Mouse (Mus musculus) induced T-regulatory cell, adult 2 months (primary cell): Measurements from ENCODE around the gene Gja8.

Source experiments
- DNase-seq: peaks from one replicate; pipeline ENCODE4 v3.0.0-alpha.2; 2012; ENCODE audit warnings: low read depth

The Gja8 gene

GRCm38 (mm10) chr3:96925920-96926319 lies at the start of gene Gja8:
Gene Gja8, minus strand, starts transcription at chr3:96926020.
- no peak for DNase-seq

GRCm38 (mm10) chr3:96974467-96974866 lies 48.6 kb upstream of the Gja8 start:
- no peak for DNase-seq

- no peak for DNase-seq
Observed at GRCm38 (mm10) chr3:96970986-96971385, 45.2 kb upstream of the Gja8 start.

GRCm38 (mm10) chr3:96963088-96964034 lies 37.5 kb upstream of the Gja8 start:
- no peak for DNase-seq

- DNase-seq = no peak
Observed at GRCm38 (mm10) chr3:96960597-96960996, 34.8 kb upstream of the Gja8 start.

- DNase-seq = no peak
Observed at GRCm38 (mm10) chr3:96953489-96954233, 27.8 kb upstream of the Gja8 start.

- no peak for DNase-seq
Observed at GRCm38 (mm10) chr3:96942706-96943105, 16.9 kb upstream of the Gja8 start.

GRCm38 (mm10) chr3:96938738-96939137 lies 12.9 kb upstream of the Gja8 start:
- DNase-seq = peak; percentile 83

- DNase-seq = no peak
Observed at GRCm38 (mm10) chr3:96937606-96938005, 11.8 kb upstream of the Gja8 start.

GRCm38 (mm10) chr3:96936241-96936640 lies 10.4 kb upstream of the Gja8 start:
- peak; percentile 81 for DNase-seq

- no peak for DNase-seq
Observed at GRCm38 (mm10) chr3:96931261-96931681, 5.5 kb upstream of the Gja8 start.

GRCm38 (mm10) chr3:96924631-96925030 lies 1.2 kb downstream of the Gja8 start:
- no peak for DNase-seq

- no peak for DNase-seq
Observed at GRCm38 (mm10) chr3:96920991-96921390, 4.8 kb downstream of the Gja8 start.

- DNase-seq = no peak
Observed at GRCm38 (mm10) chr3:96905592-96905991, 20.2 kb downstream of the Gja8 start.

- peak; percentile 95 for DNase-seq
Observed at GRCm38 (mm10) chr3:96904851-96905541, 20.8 kb downstream of the Gja8 start, which contains the start of gene Gpr89. Gene Gpr89, minus strand, starts transcription at chr3:96905346.

- no peak for DNase-seq
Observed at GRCm38 (mm10) chr3:96904393-96904792, 21.4 kb downstream of the Gja8 start, which contains the start of gene Gja5. Gene Gja5, plus strand, starts transcription at chr3:96904693.

GRCm38 (mm10) chr3:96902336-96902999 lies 23.4 kb downstream of the Gja8 start:
- no peak for DNase-seq

- peak; percentile 54 for DNase-seq
Observed at GRCm38 (mm10) chr3:96883690-96884089, 42.1 kb downstream of the Gja8 start.

- peak; percentile 72 for DNase-seq
Observed at GRCm38 (mm10) chr3:96882061-96882849, 43.6 kb downstream of the Gja8 start.

GRCm38 (mm10) chr3:96881557-96881956 lies 44.3 kb downstream of the Gja8 start:
- peak; percentile 60 for DNase-seq

- no peak for DNase-seq
Observed at GRCm38 (mm10) chr3:96880385-96880784, 45.4 kb downstream of the Gja8 start.
